Mouse (Mus musculus): ENCODE results near the gene Bicra.
A peak's percentile ranks its signal among the peaks of the same experiment; 100 is the strongest.

Bicra gene

DNA sequence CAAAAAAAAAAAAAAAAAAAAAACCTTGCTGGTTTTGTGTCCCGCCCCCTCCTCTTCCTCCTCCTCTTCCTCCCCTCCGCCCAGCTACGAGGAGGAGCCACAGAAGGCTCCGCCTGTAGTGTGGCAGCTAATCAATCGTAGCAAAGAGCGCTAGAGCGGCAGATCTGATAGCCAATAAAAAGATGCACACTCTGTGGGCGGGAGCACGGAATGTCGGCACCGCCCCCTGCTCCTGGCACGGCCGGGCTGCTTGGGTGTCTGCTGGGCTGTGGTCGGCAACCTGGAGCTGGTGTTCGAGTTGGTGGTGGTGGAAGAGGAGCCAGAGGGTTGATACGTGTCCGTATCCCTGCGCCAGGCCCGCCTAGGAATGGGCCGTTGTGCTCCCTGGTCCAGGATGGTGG lies 443 bp upstream of the Bicra start:
- peak; percentile 88 for DNase-seq (ENCODE audit: low read depth, low spot score)

DNA sequence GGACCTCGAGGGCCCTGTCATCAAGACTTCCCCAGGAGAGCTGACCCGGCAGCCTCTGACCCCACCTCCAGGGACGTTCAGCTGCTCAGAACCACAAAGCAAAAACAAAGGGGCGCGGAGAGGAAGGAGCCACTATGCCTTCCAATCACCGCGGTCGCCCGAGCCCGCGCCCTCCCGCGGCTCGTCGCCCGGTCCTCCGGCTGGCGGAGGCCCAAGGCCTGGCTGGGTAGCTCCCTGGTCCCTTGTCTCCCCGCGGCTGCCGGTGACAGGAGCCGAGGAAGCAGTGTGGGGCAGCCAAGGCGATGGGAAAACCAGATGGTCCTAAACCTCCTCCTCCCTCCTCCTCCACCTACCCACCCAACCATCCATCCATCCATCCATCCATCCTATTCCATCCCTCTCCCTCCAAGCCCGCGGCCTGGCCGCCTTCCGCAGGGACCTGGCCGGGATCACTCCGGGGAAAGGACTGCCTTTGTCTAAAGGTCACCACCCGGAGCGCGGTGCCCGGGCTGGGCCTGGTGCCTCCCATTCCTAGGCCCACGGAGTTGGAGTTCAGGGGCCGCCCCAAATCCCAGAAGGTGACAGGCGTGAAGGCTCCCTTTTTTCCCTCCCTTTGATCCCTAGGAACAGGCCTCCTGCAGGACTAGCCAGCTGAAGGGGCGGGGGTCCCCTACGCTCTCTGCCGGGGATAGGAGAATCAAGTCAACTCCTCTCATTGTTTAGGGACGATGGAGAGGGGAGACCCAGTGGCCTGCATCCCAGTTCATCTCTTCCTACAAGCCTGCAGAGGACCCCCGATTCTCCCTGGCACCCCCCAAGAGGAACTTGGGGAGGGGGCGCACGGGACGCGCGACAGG lies 1.0 kb downstream of the Bicra start:
- DNase-seq (ENCODE audit: low read depth, low spot score), result no peak

DNA sequence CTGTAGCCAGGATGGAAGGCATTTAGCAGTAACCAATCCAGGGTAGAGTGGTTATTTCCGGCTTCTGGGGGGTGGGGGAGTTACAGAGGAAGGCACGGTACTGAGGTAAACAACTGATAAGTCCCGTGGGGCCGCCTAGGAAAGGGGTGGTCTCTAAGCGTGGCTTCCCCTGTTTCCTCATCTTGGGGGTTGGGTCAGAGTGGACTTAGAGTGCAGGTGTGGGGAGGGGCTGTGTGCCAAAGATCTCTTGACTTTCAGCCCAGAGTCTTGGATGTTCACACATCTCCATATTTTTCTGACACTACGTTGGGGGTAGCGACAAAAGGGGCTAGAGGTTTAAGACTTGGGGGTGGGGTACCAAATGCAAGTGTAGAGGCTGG lies 1.6 kb downstream of the Bicra start:
- DNase-seq (ENCODE audit: low read depth, low spot score), result no peak

DNA sequence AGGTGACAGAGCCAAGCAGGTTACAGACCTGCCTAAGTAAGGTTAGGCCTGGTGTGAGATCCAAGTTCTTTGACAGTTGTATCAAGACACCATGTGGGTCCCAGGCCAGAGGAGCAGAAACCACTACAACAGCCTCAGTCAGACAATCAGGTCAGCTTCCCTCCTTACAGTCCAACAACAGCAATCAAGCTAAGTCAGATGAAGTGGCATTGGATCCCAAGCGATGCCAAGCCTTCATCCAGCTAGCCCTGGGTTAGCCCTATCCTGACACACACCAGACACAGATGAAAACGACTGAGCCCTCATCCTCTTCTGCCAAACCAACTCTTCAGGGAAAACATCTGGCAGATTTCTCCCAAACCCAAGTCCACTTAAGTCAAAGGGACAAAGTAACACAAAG lies 2.2 kb downstream of the Bicra start:
- no peak for DNase-seq (ENCODE audit: low read depth, low spot score)

DNA sequence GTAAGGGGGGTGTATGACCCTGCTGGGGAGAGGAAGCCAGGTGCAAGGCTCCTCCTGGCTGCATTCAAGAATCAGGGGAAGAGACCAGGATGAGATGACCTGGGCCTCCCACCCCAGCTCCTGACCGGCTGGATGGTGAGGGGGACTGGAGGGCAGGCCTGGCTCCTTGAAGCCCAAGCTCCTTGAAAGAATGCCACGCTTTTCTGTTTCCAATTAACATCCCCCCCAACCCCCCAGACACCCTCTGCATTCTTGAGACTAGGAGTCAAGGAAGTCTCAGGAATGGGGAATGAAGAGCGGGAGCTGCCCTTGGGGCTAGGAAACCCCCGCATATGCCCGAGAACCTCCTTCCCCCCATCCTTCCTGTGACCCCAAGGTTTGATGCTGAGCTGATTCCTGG lies 3.2 kb downstream of the Bicra start:
- DNase-seq (ENCODE audit: low read depth, low spot score), result no peak

DNA sequence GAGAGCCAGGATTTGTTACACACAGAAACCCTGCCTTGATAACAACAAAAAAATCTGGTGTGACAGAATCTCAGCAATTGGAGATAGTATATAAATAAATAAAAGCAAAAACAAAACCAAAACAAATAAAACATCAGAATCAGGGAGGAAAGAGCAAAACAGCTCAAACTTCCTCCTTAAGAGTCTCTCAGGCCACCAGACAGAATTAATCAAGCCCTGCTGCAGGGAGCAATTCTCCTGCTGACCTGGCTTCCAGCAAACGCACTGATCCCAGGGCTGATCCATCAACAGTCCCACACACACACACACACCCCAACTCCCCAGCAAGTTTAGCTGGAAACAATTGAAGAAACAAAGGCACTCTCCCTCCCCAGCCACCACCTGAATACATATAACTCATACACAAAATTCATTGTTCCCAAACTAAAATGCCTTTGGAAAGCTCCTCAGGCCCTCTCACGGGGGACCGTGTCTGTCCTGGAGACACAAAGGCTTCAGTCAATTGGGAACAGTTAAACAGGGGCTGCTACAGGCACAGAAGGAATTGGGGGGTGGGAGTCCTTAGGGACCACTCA lies 3.8 kb downstream of the Bicra start:
- no peak for DNase-seq (ENCODE audit: low read depth, low spot score)

DNA sequence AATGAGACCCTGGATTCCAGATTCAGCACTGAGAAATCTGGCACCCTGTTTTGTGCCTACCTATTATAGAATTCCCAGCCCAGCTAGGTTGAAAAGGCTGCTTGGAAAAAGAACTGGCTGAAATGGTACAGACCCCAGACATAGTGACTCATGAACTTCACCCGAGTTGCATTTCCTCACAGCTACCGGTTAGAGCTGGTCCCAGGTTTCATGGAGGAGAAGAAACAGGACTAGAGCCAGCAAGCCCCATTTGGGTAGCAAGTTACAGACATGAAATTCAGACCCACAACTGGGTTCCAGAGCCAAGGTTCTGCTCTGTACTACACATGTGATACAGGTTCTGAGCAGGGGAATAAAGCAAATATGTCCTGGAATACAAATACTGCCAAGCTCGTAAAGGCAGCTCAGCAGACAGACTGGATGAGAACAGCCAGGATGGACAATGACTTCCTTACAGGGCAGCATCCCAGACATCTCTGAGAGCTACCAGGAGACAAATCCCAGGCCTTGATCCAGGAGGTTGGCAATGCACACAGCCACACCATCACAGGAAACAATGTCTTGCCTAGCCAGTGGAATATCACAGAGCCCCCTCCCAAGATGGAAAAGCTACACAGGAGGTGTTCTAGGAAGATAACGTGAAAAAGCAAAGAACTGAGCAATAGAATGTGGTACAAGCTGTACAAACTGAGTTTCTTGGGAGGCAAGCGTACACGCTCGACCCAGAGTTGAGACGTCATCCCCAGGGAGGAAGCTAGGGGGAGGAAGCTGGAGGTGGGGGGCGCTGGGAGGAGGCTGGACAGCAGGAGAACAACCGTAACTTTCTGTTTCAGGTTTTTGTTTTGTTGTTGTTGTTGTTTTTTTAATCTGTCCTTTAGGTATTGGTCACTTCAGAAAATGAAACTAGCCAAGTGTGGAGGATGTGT lies 4.6 kb downstream of the Bicra start:
- no peak for DNase-seq (ENCODE audit: low read depth, low spot score)

DNA sequence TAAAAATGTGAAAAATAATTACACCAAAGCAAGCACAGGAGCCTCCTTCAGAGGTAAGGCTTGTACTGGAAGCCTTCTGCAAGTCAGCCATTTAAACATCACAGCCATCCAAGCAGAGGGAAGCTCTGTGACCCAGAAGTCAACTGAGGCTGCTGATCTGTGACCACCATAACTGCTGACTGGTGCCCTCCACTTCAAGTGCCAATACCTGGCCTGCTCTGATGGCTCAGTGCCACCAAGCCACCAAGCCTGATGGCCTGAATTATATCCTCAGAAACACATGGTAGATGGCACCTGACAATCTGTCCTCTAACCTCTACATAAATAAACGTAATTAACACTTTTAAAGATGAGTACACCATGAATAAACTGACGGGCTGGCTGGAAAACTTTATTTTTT lies 6.5 kb downstream of the Bicra start:
- DNase-seq (ENCODE audit: low read depth, low spot score), result no peak

DNA sequence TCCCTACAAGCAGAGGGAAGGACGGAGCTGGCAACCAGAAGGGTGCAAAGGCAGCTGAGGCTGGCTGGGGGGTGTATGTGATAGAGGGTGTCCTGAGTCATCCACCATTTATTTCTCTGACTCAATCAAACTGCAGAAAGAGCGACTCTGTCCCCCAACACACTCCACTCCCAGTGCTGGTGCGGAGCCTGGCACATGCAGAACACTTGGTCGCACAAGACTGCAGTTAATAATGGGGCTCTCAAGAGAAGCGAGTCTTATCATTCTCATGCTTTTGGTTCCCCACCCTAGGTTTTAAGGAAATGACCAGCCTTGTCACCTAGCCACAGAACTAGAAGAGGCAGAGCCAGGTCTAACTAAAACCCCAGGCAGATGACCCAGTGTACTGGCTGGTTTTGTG lies 8.4 kb downstream of the Bicra start:
- DNase-seq (ENCODE audit: low read depth, low spot score), result no peak

DNA sequence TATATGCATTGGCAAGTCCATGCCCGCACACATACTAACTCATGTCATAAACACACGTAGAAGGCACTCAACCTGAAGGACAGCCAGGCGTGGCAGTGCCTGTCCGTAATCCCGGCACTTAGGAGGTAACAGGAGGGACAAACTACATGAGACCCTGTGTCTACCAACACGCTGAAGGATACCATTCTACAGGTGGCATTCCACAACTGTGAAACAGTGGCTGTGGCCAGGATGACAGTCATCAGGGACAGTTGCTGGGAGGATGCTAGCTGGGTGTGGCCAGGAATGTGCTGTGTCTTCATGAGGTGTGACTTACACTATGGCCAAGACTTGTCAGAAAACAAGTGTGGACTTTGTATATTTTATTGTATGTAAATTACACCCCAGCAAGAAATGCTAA lies 10.7 kb downstream of the Bicra start:
- DNase-seq (ENCODE audit: low read depth, low spot score), result no peak

DNA sequence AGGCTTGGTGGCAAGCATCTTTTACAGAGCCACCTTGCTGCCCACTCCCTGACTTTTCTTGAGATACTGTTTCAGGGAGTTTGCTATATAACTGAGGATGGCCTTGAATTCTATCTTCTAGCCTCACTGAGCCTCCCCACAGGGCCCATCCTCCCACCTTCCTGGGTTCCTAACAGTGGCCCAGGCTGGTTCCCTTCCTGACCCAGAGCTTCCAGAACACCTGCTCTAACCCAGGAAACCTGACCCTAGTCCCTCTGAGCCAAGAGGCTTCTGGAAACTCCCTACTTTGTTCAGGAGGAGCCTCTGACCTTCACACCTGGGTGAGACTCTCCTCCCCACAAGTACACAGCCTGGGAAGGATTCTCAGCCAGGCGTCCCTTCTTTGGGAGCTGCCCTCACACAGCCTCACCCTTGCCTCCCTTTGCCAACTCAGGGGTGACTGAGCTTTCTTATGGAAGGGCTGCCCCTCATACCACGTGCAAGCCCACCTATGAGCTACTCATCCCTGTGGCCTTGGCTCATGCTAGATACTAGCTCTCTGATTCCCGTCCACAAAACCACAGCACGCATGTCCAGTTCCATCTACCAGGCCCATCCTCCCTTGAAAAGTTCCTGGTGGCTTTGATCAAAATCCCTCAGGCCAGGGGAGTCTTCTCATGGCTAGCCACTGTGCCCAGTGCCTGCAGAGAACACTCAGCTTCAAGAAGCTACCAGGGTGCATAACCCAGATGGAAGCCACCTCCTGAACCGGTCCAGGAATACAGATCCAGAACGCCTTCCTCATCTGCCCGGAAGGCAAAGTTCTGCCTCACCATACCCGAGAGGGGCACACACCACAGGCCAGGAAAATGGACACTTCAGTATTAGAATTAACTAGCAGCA lies 13.9 kb downstream of the Bicra start:
- no peak for DNase-seq (ENCODE audit: low read depth, low spot score)

DNA sequence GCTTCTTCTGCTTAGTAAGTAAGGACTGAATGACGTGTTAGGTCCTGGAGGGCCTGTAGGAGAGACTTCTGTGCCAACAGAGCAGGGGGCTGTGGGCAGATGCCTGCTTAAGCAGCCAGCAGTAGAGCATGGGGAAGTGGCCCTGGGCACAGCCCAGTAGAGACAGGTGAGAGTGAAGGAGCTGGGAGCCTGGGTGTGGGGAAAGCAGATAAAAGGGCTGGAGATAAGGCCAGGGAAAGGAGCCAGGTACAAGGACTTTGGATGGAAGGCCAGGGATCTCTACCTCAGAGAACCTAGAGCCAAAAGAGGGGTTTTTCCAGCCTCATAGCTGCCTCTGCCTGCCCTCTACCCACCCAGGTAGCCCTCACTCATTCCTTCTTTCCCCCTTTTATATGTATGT lies 14.7 kb downstream of the Bicra start:
- DNase-seq (ENCODE audit: low read depth, low spot score), result no peak

DNA sequence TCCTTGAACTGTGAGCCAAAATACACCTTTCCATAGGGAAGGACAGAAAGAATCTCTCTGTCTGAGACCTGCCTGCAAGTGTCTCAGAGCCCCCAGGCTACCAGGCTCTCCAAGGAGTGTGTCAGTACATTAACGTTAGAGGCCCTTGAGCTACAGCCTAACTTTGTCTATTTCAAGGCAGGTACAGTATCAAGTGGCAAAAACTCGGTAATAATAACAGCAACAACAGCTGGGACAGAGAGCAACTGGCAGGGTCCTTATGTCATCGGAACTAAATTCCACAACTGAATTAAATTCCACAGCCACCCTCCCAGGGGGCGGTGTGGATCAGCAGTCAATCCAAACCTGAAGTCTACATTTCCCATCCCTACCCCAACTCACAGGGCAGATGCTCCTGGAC lies 16.6 kb downstream of the Bicra start:
- no peak for DNase-seq (ENCODE audit: low read depth, low spot score)

DNA sequence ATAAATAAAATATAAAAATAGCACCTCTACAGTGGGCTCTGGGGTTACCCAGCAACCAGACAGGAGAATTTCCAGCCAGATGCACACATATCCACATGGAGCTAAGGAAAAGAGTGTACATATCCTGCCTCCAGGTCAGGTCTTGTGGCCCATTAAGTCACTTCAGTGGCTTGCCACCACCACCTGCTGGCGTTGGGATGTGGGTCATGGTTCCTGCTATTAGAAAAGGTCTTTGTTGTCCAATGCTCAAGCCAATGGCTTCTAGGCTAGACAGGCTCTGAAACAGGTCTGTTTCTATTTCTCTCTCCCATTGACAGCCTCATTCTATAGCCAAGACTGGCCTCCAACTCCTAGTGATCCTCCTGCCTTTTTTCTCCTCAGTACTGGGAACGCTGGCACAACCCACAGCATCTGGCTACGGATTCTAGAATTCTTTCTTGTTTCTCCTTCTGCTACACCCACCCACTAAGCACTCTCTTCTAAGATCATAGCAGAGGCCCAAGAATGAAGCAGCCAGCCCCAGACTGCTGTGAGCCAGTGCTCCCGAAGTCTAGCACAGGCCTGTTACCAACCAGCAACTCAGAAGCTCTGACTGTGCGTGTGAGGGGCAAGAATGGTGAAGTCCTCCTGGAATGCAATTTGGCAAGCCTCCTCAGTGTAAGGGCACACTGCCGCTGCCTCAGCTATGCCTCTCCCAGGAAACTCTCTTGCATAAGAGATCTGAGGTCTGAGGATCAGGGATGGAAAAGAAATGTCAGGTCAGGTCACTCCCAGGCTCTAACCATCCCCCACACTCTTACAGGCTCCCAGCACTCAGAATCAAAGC lies 19.4 kb downstream of the Bicra start:
- DNase-seq (ENCODE audit: low read depth, low spot score), result no peak

DNA sequence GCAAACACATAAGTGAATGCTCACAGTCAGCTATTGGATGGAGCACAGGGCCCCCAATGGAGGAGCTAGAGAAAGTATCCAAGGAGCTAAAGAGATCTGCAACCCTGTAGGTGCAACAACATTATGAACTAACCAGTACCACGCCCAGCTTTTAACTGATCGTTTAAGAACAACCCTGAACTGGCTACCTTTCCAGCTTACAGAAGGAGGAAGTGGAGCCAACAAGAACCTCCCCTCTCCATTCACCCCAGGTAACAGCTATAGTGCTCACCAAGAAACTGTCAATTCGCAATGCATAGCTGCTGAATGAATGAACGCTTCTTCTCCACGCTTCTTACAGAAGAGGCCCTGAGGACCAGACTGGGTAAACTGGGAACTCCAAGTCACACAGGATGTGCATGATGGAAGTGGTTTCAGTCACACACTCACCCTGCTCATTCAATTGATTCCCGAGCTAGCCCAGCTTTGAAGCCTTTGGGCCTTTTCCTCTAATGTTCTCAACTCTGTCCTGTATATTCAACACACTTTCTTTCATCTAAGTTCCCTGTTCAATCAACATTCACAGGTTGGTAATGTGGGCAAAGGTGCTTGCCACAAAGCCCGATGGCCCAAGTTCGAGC lies 23.0 kb downstream of the Bicra start:
- no peak for DNase-seq (ENCODE audit: low read depth, low spot score)

DNA sequence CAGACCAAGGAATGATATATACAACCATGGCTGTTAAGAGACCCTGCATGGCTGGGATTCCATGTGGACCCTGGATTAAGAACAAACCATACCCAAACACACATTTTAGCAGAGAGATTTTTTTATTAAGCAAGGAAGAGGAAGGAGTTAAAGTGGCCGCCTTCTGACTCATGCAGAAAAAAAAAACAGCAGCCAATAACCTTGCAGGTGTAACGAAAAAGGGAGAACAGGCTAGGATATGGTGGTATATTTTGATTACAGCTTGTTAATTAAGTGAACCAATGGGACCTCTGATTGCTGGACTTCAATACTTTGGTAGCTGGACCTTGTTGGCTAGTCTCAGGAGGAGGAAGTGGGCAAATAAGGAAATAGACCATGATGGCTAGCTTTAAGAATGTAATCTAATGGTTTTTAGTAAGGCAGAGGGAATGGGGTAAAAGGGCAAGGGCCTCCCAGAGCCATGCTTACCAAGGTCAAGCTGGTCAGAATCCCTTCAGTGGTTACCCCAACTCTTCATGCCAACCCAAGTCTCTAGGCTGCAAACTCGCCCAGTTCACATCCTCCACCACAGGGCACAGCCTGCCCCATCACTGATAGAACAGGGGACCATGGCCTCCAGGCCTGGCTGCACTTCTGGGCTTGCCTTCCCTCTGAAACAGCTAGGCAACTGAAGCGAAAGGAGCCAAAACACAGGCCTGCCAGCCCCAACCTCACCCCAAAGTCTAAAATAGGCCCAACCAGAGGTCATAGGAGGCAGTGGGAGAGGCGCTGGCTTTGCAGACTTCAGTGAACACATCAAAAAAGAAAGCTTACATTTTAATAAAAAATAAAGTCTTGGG lies 28.2 kb downstream of the Bicra start:
- DNase-seq (ENCODE audit: low read depth, low spot score), result no peak

DNA sequence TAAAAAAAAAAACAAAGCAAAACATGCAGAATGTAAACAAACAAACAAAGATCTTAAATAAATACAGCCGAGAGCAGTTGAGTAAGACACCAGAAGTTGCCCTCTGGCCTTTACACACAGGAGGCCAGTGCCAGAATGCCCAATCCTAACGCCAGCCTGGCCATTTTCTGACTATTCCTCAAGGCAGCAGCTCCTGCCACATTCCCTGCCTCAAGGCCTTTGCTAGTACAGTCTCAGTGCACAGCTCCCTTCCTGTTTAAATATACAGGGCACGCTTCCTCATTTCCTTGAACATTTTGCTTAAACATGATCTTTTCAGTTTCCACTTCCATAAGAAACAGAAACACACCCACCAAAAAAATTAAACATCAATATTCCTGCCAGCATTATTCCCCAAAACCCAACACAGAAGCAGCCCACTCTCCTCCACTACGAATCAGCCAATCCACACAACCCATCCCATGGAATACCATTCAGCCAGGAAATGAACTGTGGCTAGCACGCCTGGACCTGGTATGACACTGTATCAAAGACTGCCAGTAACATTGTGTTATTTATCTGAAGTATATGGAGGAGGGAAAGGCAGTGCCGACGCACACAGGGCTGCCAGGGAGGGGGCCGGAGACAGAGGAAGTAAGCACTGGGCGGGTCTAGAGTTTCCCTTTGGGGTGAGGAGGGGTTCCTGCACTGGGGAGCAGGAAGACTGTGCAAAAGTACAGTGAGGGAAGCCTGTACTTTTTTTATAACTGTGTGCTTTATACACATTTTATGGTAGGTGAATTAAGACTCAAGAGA lies 29.5 kb downstream of the Bicra start:
- no peak for DNase-seq (ENCODE audit: low read depth, low spot score)

DNA sequence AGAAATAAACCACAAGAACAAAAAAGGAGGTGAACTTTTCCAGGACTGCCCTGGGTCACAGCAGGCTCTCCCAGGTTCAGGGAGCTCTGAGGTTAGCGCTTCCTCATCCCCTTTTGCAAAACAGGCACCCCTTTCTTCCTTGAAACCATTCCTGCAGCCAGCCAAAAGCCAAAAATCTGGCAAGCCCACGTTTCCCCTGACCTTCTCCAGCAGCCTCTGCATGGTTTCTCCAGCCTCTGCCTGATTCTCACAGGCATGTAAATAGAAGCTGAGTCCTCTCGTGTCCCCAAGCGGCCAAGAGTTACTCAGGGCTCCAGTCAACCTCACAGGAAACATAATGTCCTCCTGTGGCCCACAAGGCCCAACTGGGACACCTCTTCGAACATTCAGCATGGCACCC lies 32.3 kb downstream of the Bicra start:
- DNase-seq (ENCODE audit: low read depth, low spot score), result no peak
